Mouse (Mus musculus): ENCODE data around the gene Olfr1321.

The Olfr1321 gene

DNA sequence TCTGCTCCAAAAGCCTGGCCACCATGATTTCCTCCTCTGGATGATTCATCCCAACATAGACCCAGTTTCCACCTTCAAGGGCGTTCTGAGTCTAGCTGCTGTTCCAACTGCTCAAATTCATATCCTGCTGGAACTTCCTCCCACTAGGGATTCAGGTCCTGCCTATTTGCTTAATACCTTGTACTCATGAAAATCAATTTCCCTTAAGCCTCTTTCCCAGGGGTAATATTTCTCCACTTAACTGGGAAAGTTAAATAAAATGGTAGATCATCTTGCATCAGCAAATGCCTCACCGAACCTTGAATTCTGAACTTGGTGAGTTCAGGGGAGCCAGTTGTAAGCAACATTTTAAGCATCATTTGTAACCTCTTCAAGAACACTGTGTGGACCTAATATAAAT, at the start of gene Olfr1321:
Gene Olfr1321, minus strand, starts transcription at position 101 of the 400 bp plus-strand sequence.
- DNase-seq (ENCODE audit: extremely low spot score, low read depth, low spot score): no peak

DNA sequence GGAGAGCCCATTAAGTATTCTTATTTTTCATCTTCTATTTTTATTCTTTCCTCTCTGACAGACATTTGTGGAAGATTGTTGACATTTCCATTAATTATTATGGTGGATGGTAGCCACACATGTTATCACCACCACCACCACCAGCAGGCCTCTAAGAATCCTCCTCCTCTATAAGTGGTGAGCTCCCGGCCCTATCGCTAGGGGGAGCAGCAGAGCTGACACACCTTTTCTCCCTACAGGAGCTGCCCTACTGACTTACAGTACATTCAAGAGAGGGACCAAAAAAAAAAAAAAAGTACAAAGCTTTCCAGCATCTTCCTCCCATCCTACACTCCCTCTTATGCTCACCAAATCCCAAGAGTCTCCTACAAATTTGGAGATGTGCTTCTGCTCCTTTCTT, 36.0 kb upstream of the Olfr1321 start:
- DNase-seq (ENCODE audit: extremely low spot score, low read depth, low spot score): no peak

DNA sequence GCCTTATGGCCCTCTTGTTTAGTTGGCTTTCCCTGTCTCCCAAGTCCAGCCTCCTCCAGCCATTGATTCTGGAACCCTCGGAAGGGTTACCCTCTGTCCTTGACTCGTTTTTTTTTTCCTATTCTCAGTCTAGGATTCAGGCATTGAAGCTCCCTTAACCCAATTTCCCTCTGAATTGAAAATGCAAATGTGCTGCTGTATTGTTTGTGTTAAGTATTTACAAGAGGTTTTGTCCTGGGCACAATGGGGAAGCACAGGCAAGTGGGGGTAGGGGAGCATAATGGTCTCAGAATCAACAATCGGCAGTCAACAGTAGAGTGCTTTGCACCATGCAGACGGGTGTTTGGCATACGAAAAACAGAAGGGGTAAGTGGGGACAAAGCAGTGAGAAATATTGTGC, 10.3 kb upstream of the Olfr1321 start:
- DNase-seq (ENCODE audit: extremely low spot score, low read depth, low spot score): no peak

Data from hindlimb bud, embryonic 11.5 days (tissue).